11 mouse cellular contexts compared by ENCODE assay signal in genomic region chr10:99083431-99084003, GRCm38 (mm10). TPM values are rescaled to one million over a fixed set of nuclear protein-coding genes. Genes with fewer than 3 reads are reported as not detected.
DNase-seq lines count a peak whose midpoint lies in the region; ATAC-seq lines count a peak whose summit lies in the region.
"Had no signal": no experiment of that assay in that cellular context is flagged by ENCODE, and none has a peak within 500 bp of the region (broad histone marks: within the 10 kb centered on the region; RNA-seq: fewer than 3 reads in every experiment).

No protein-coding gene starts in this region.

- H3K4me1 ChIP-seq in forebrain, embryonic 14.5 days (ENCODE audit: control insufficient read depth, insufficient read depth, low read length), result no peaks in the 10 kb centered on the region
- H3K4me1 ChIP-seq: liver, embryonic 15.5 days had no signal

- no peaks in the 10 kb centered on the region for H3K27me3 ChIP-seq in forebrain, embryonic 14.5 days (replicated peaks; ENCODE audit: control insufficient read depth, insufficient read depth, low read length)
- H3K27me3 ChIP-seq: heart, embryonic 15.5 days had no signal

- H3K9me3 ChIP-seq in forebrain, embryonic 14.5 days (replicated peaks; ENCODE audit: control insufficient read depth, low read length), result no peaks in the 10 kb centered on the region
- H3K9me3 ChIP-seq: heart, embryonic 15.5 days; liver, embryonic 15.5 days had no signal

- no peak for ATAC-seq in forebrain, embryonic 14.5 days

- DNase-seq in heart, adult 11 months, result peak; percentile 87
- DNase-seq in heart, adult 8-10 months (ENCODE audit: low spot score), result no peak
- peak; percentile 19 for DNase-seq in ovary, adult 18-20 months (ENCODE audit: low spot score)
- DNase-seq in ovary, postnatal 14 days (ENCODE audit: low spot score), result no peak
- DNase-seq in adrenal gland, postnatal 25 days, result peak; percentile 78
- DNase-seq in lung, postnatal 10 days, result peak; percentile 49
- DNase-seq in spleen, postnatal 36 days (ENCODE audit: low spot score in 2 of 2), result no peak
- no peak for DNase-seq in forebrain, embryonic 14.5 days (ENCODE audit: low spot score)

- H3K27ac ChIP-seq in forebrain, embryonic 14.5 days (ENCODE audit: low read depth, low read length), result no peak overlapping the region
- H3K27ac ChIP-seq: heart, embryonic 15.5 days; liver, embryonic 15.5 days had no signal

- no peak overlapping the region for H3K4me2 ChIP-seq in forebrain, embryonic 14.5 days (ENCODE audit: low read length)
- H3K4me2 ChIP-seq: heart, embryonic 15.5 days; liver, embryonic 15.5 days had no signal

- 82% methylated on average over 14 of the region's 14 CpGs for WGBS in forebrain, embryonic 14.5 days

- no peak overlapping the region for H3K4me3 ChIP-seq in forebrain, embryonic 14.5 days (ENCODE audit: low read depth, low read length)
- H3K4me3 ChIP-seq: heart, embryonic 15.5 days; liver, embryonic 15.5 days had no signal

- H3K36me3 ChIP-seq in forebrain, embryonic 14.5 days (ENCODE audit: control insufficient read depth, insufficient read depth, low read length), result no peaks in the 10 kb centered on the region
- H3K36me3 ChIP-seq: heart, embryonic 15.5 days; liver, embryonic 15.5 days had no signal

- no peak overlapping the region for H3K9ac ChIP-seq in forebrain, embryonic 14.5 days (ENCODE audit: low read length)
- H3K9ac ChIP-seq: heart, embryonic 15.5 days; liver, embryonic 15.5 days had no signal

RNA-seq across cellular contexts. Expression of gene Poc1b, which starts 23.3 kb away (rescaled TPM):
- total RNA-seq in heart, adult 8-10 months (2022), result 1 to 10 TPM; 5.8 to 8.1 (median 7.2) TPM
- 16.2 and 18.2 TPM in 2 replicates for total RNA-seq in adrenal gland, postnatal 25 days (2021)
- polyA plus RNA-seq in forebrain, embryonic 14.5 days (2014; fragmentation: Nextera tagmentation; extraction: Ambion mirVana), result 20.4 and 20.8 TPM in 2 replicates

RNA-seq across cellular contexts. Expression of gene Galnt4, which starts 24.4 kb away (rescaled TPM):
- total RNA-seq in heart, adult 8-10 months (2022), result 1 to 10 TPM; 2.5 to 2.9 (median 2.6) TPM
- 7.4 and 9.2 TPM in 2 replicates for total RNA-seq in adrenal gland, postnatal 25 days (2021)
- polyA plus RNA-seq in forebrain, embryonic 14.5 days (2014; fragmentation: Nextera tagmentation; extraction: Ambion mirVana), result 2.3 and 3.2 TPM in 2 replicates

RNA-seq across cellular contexts. Expression of gene Phxr2, which starts 42.6 kb away (rescaled TPM):
- total RNA-seq in heart, adult 8-10 months (2022), result not detected
- not detected in 2 replicates for total RNA-seq in adrenal gland, postnatal 25 days (2021)
- polyA plus RNA-seq in forebrain, embryonic 14.5 days (2014; fragmentation: Nextera tagmentation; extraction: Ambion mirVana), result not detected in 2 replicates
- polyA plus RNA-seq: heart, embryonic 15.5 days; liver, embryonic 15.5 days; small intestine, adult 2 months had no signal

Comparison
In these comparisons a context has a peak if more than half of its experiments do, and no peak if none do; other contexts are left out.
1. DNase-seq: peak in heart, adult 11 months (single experiment), ovary, adult 18-20 months (single experiment), adrenal gland, postnatal 25 days (single experiment) and lung, postnatal 10 days (single experiment); none in heart, adult 8-10 months (single experiment), ovary, postnatal 14 days (single experiment), spleen, postnatal 36 days (0 of 2) and forebrain, embryonic 14.5 days (single experiment).